Mouse (Mus musculus) kidney, postnatal 0 days (tissue): ENCODE results near the gene Map3k12. TPM values are rescaled to one million over a fixed set of nuclear protein-coding genes. Genes with fewer than 3 reads are reported as not detected.

Source experiments
- ATAC-seq: fragments of 200-750 bp; cut with Nextera tagmentation; replicated peaks from 2 replicates; pipeline ENCODE4 v1.8.0; 2017; ENCODE audit warnings: low read depth, moderate number of reproducible peaks, moderate TSS enrichment, moderate library complexity; ENCODE audit not compliant: low FRiP score
- DNase-seq: peaks from one replicate; pipeline ENCODE4 v3.0.0-alpha.2; 2016; ENCODE audit warnings: low spot score
- H3K27ac ChIP-seq: fragments of 300-500 bp; sonication (generic); 2 replicates; pipeline ENCODE4 v1.5.1; 2014; ENCODE audit warnings: mild to moderate bottlenecking
- H3K27me3 ChIP-seq: fragments of 300-500 bp; sonication (generic); 2 replicates; pipeline ENCODE4 v1.6.1; 2014; ENCODE audit warnings: low read length, mixed read lengths; ENCODE audit not compliant: insufficient read depth
- H3K36me3 ChIP-seq: fragments of 300-500 bp; sonication (generic); 2 replicates; pipeline ENCODE4 v1.6.1; 2014; ENCODE audit warnings: low read length, mixed read lengths; ENCODE audit not compliant: insufficient read depth
- H3K4me1 ChIP-seq: fragments of 300-500 bp; sonication (generic); replicated peaks from 2 replicates; pipeline ENCODE4 v1.6.1; 2014; ENCODE audit warnings: antibody characterized with exemption, low read length, mixed read lengths; ENCODE audit not compliant: insufficient read depth
- H3K4me2 ChIP-seq: fragments of 300-500 bp; sonication (generic); 2 replicates; pipeline ENCODE4 v1.6.1; 2014; ENCODE audit warnings: mild to moderate bottlenecking, low read length, moderate library complexity, mixed read lengths
- H3K4me3 ChIP-seq: fragments of 300-500 bp; sonication (generic); replicated peaks from 2 replicates; pipeline ENCODE4 v1.5.1; 2014; ENCODE audit warnings: low read depth, low read length
- H3K9ac ChIP-seq: fragments of 300-500 bp; sonication (generic); 2 replicates; pipeline ENCODE4 v1.6.1; 2014; ENCODE audit warnings: low read depth, low read length
- H3K9me3 ChIP-seq: fragments of 300-500 bp; sonication (generic); replicated peaks from 2 replicates; pipeline ENCODE4 v1.6.1; 2016; ENCODE audit warnings: low read length, inconsistent platforms, mixed read lengths
- CTCF ChIP-seq: IDR thresholded peaks from 2 replicates; pipeline ENCODE4 v1.5.1; 2016; ENCODE audit warnings: antibody characterized with exemption, low read depth, mild to moderate bottlenecking, moderate library complexity
- WGBS: fragments of 180-500 bp; shearing (Covaris S2); extraction: QIAGEN DNeasy Blood & Tissue Kit; methylation state at CpG from one replicate; pipeline ENCODE4 v1.1.7; 2014; 5-methylcytosine and 5-hydroxymethylcytosine counted together
- polyA plus RNA-seq: library from polyadenylated mRNA; unstranded; fragments of >200 nt; fragmentation: Nextera tagmentation; extraction: Ambion mirVana; gene quantifications from 2 replicates; pipeline ENCODE4 v1.2.1, GENCODE M21; 2015

The Map3k12 gene
- polyA plus RNA-seq, 1 experiment from 2014 or later: 7.8 TPM

DNA sequence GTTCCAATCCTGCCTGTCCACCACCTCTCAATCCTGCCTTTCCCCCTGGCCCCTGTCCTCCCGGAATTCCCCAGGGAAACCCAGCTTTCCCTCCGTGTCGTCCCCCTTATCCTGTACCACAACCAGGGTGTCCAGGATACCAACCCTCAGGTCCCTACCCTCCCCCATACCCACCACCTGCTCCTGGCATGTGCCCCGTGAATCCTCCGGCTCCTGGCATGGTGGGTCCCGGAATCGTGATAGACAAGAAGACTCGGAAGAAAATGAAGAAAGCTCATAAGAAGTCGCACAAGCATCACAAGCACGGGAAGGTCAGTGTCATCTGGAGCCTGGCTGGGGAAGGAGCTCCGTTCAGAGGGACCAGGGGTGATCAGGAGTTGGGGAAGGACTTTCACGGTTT is 56.5 kb downstream of the Map3k12 start:
- no peaks in the 10 kb centered on the region for H3K36me3 ChIP-seq
- no peaks in the 10 kb centered on the region for H3K4me1 ChIP-seq
- H3K4me2 ChIP-seq: peak overlapping the region; percentile 38
- no peak overlapping the region for H3K4me3 ChIP-seq
- ATAC-seq: no peak
- no peak overlapping the region; the same call in 1 of the 2 replicates for H3K9ac ChIP-seq
- no peaks in the 10 kb centered on the region for H3K27me3 ChIP-seq
- no peaks in the 10 kb centered on the region for H3K9me3 ChIP-seq
- no peak for TF ChIP-seq CTCF
- 40% methylated on average over 12 of the region's 12 CpGs for WGBS
- H3K27ac ChIP-seq: no peak overlapping the region
- no peak for DNase-seq

DNA sequence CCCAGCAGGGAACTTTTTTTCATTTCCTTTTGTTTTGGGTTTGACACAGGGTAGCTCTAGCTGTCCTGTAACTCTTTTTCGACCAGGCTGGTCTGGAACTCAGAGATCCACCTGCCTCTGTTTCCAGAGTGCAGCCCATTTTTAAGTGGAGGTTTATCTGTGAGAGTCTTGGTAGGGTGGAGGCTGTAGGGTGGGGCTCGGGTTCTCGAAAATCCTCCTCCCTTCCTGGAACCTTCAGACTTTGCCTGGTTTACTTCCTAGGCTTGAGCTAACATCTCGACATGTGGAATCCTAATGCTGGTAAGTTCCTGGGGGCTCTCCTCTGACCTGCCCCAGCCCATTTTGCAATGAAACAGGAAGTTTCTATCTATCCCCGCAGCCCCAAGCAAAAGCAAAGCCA is 57.0 kb downstream of the Map3k12 start:
- H3K4me2 ChIP-seq: peak overlapping the region; percentile 71
- no peaks in the 10 kb centered on the region for H3K36me3 ChIP-seq
- H3K4me3 ChIP-seq: no peak overlapping the region
- no peak overlapping the region; the same call in 1 of the 2 replicates for H3K9ac ChIP-seq
- 65% methylated on average over 5 of the region's 5 CpGs for WGBS
- no peak overlapping the region for H3K27ac ChIP-seq
- H3K27me3 ChIP-seq: no peaks in the 10 kb centered on the region
- no peak for DNase-seq
- no peaks in the 10 kb centered on the region for H3K4me1 ChIP-seq
- H3K9me3 ChIP-seq: no peaks in the 10 kb centered on the region
- TF ChIP-seq CTCF: no peak
- ATAC-seq: no peak

DNA sequence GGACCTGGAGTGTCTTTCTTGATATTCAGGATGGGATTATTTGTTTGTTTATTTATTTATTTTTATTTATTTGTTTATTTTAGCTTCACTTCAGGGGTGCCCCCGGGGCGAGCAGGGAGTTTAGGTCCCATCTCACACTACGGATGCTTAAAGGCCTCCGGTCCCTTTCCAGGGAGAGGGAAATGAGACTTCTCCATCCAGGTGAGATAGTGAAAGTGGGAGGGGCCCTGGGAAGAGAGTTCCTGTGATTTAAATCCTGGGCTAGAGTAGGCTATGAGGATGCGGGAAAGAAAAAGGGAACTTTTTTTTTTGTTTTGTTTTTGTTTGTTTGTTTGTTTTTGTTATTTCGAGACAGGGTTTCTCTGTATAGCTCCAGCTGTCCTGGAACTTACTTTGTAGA is 57.5 kb downstream of the Map3k12 start:
- Histone ChIP-seq H3K9ac (peak overlapping the region; percentile 46), H3K27ac (peak overlapping the region; percentile 42; the same call in 1 of the 2 replicates)
- ATAC-seq: no peak

DNA sequence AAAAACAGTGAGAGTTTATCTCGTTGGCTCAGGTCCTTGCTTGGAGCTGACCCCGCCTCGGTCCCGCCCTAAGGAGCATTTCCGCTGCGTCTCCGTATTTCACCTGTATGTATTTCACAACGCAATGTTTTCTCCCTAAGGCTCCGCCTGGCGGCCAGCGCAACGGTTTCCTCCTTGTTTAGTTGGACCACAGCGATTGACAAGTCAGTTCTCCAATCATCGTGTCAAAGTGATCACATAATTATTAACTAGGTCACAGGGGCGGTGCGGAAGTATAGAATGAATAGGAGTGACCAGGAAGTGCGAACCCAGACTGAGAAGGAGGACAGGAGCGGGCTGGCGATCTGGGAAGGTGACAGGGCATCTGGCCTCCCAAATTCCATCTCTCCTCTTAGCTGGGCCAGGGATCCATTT is 58.0 kb downstream of the Map3k12 start, which contains the start of gene Prr13:
TSS of gene Prr13 (plus strand) at position 125 of the 414 bp plus-strand sequence.
- Histone ChIP-seq H3K9me3 (no peaks in the 10 kb centered on the region), H3K9ac (peak within 1 kb of the TSS; percentile 46), H3K36me3 (no peaks in the 10 kb centered on the region), H3K4me2 (peak within 1 kb of the TSS; percentile 71), H3K4me3 (peak within 1 kb of the TSS; percentile 37), H3K4me1 (no peaks in the 10 kb centered on the region), H3K27ac (peak within 1 kb of the TSS; percentile 42; the same call in 1 of the 2 replicates), H3K27me3 (no peaks in the 10 kb centered on the region)
- peak; percentile 86 for ATAC-seq
- TF ChIP-seq CTCF: peak; percentile 86
- DNase-seq: peak; percentile 95
- under 1% methylated on average over 19 of the region's 19 CpGs for WGBS

More for the DNA sequence above, 57.5 kb downstream of the Map3k12 start:
- TF ChIP-seq CTCF: no peak
- no peaks in the 10 kb centered on the region for H3K4me1 ChIP-seq
- peak overlapping the region; percentile 37 for H3K4me3 ChIP-seq
- no peaks in the 10 kb centered on the region for H3K36me3 ChIP-seq
- peak overlapping the region; percentile 71 for H3K4me2 ChIP-seq
- WGBS: 32% methylated on average over 6 of the region's 6 CpGs
- DNase-seq: no peak
- no peaks in the 10 kb centered on the region for H3K27me3 ChIP-seq
- H3K9me3 ChIP-seq: no peaks in the 10 kb centered on the region

DNA sequence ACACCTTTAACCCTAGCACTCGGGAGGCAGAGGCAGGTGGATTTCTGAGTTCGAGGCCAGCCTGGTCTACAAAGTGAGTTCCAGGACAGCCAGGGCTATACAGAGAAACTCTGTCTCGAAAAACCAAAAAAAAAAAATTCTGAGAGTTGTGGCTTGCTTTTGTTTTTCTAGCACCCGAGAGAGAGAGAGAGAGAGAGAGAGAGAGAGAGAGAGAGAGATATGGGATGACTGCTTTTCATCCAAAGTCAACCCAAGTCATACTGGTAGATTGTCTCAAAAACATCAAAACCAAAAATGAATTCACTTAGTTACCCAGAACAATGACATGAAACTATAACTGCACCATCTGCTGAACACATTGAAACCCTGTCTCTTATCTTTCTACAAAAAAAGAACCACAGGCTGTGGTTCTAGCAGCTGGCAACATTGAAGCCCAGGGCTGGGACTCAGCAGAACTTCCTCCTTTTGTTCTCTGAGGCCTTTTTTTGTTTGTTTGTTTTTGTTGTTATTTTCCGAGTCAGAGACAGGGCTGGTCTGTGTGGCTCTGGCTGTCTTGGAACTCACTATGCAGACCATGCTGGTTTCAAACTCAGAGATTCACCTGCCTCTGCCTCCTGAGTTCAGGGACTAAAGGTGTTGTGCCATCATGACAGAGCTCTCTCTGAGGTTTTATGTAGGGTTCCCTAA is 58.7 kb downstream of the Map3k12 start:
- peak overlapping the region; percentile 71 for H3K4me2 ChIP-seq
- H3K36me3 ChIP-seq: no peaks in the 10 kb centered on the region
- H3K27me3 ChIP-seq: no peaks in the 10 kb centered on the region
- WGBS: 73% methylated on average over 5 of the region's 5 CpGs
- H3K9me3 ChIP-seq: no peaks in the 10 kb centered on the region
- no peak for ATAC-seq
- no peaks in the 10 kb centered on the region for H3K4me1 ChIP-seq
- no peak for DNase-seq
- no peak for TF ChIP-seq CTCF
- H3K9ac ChIP-seq: no peak overlapping the region
- H3K27ac ChIP-seq: no peak overlapping the region
- H3K4me3 ChIP-seq: no peak overlapping the region

DNA sequence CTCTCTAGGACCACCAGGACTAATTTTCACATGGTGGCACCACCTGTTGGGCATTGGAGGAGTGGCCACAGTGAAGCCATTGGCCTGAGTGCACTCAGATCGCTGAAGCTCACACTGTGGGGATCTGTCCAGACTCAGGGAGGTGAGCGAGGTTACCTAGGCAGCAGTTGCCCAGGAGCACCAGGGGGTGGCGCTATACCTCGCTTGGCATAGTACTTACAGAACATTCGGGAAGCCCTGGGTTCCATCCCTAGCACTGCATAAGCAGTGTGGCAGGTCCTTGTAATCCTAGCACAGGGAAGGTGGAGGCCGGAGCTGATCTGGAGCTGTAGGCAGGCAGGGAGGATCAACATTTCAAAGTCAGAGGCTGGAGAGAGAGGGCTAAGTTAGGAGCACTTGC is 60.9 kb downstream of the Map3k12 start:
- Histone ChIP-seq H3K4me2 (no peak overlapping the region), H3K27me3 (no peaks in the 10 kb centered on the region), H3K4me1 (no peaks in the 10 kb centered on the region), H3K4me3 (no peak overlapping the region), H3K36me3 (no peaks in the 10 kb centered on the region), H3K27ac (no peak overlapping the region), H3K9ac (no peak overlapping the region), H3K9me3 (no peaks in the 10 kb centered on the region)
- DNase-seq (no peak), ATAC-seq (no peak; the same call in 1 of the 2 replicates)
- TF ChIP-seq CTCF: peak; percentile 59
- 41% methylated on average over 6 of the region's 6 CpGs for WGBS
